Mouse (Mus musculus) liver, embryonic 18 days (tissue): ENCODE measurements around the gene Rrp1b. TPM values are rescaled to one million over a fixed set of nuclear protein-coding genes. Genes with fewer than 3 reads are reported as not detected.

Experiments used
- polyA plus RNA-seq: library from polyadenylated mRNA; depleted of rRNA; stranded (reverse); fragments of >200 nt; gene quantifications from 2 replicates; pipeline ENCODE4 v1.2.3, GENCODE M21; 2012; rRNA removed

Gene Rrp1b
- 4.9 and 5.2 TPM in 2 replicates for polyA plus RNA-seq

DNA sequence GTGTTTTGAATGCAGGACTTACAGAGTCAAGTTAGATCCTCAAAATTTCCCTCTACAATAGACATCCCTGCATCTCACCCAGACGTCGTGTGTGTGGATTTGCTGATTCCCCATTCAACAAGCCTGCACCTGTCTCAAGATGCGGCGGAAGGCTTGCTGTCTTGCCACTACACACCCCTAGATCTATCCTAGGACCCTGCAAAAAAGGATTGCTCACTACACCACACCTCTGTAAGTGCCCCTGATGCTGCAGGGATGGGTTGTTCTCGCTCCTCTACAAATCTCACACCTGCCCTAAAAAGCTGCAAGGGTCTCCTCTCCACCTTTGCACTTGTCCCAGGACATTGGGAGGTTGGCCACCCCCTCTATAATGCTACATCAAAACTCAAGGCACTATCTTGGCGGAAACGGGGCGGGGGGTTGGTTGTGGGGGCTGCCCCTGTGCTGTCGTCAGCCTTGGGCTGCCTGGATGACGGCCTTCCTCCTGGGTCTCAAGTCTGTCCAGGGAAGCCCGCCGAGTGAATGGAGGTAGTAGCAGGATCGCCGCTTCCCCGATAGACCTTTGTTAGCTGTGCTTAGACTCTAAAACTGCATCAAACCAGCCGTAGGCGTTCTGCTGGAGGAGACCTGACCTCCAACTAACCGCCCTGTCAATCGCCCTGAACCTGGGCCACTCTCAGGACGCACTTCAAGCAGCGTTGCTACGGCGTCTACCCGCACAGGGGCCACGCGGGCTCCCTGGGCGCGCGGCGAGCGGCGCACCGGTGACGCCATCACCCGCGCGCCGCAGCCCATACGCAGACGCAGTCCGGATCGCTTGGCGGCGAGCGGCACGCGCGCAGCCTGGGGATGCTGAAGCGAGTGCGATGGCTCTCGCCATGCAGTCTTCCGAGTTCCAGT is at the start of gene Rrp1b, which contains the start of gene Hsf2bp:
Gene Rrp1b, plus strand, starts transcription at position 492 of the 900 bp plus-strand sequence.
Gene Hsf2bp, minus strand, starts transcription at position 741 of the 900 bp plus-strand sequence.

Other genes with a start within 250 kb of the Rrp1b start
- gene Sik1, start 180.3 kb upstream of the Rrp1b start, polyA plus RNA-seq: 5.4 and 6.4 TPM in 2 replicates
- 0.15 and 0.19 TPM in 2 replicates for gene Hsf2bp, start 249 bp downstream of the Rrp1b start, polyA plus RNA-seq
- 0.92 and 1.1 TPM in 2 replicates for gene Notch3, start 130.8 kb downstream of the Rrp1b start, polyA plus RNA-seq
- 0.06 and 0.08 TPM in 2 replicates for gene Ephx3, start 153.4 kb downstream of the Rrp1b start, polyA plus RNA-seq
- 7.7 and 11.8 TPM in 2 replicates for gene Brd4, start 248.6 kb downstream of the Rrp1b start, polyA plus RNA-seq